Mouse (Mus musculus) bone marrow, adult 2 months (tissue): ENCODE data around the gene Ampd3. TPM values are rescaled to one million over a fixed set of nuclear protein-coding genes. Genes with fewer than 3 reads are reported as not detected.

ENCODE experiments used
- H3K27ac ChIP-seq: fragments of 200-500 bp; 2 replicates; pipeline ENCODE4 v1.5.1; 2012; ENCODE audit warnings: low read depth, mild to moderate bottlenecking, control low read depth, inconsistent platforms, low read length; ENCODE audit not compliant: control insufficient read depth, poor library complexity, insufficient read depth
- H3K4me1 ChIP-seq: fragments of 200-500 bp; 2 replicates; pipeline ENCODE4 v1.6.1; 2011; ENCODE audit warnings: low read length; ENCODE audit not compliant: control insufficient read depth, insufficient read depth
- H3K4me3 ChIP-seq: fragments of 200-500 bp; replicated peaks from 2 replicates; pipeline ENCODE3; 2011; ENCODE audit warnings: mild to moderate bottlenecking, low read depth, low read length, control low read depth; ENCODE audit not compliant: control insufficient read depth
- CTCF ChIP-seq: fragments of 200-500 bp; IDR thresholded peaks from 2 replicates; pipeline ENCODE4 v1.5.1; 2011; ENCODE audit warnings: low read length, control low read depth; ENCODE audit not compliant: control insufficient read depth, insufficient read depth
- POLR2A ChIP-seq: fragments of 200-500 bp; IDR thresholded peaks from 2 replicates; pipeline ENCODE4 v1.6.1; 2011; ENCODE audit warnings: low read depth, mild to moderate bottlenecking, control low read depth, low read length, borderline replicate concordance; ENCODE audit not compliant: control insufficient read depth
- WGBS: fragments of 180-500 bp; shearing (Covaris S2); methylation state at CpG from one replicate; pipeline ENCODE4 v1.1.7; 2018; 5-methylcytosine and 5-hydroxymethylcytosine counted together
- polyA plus RNA-seq: library from polyadenylated mRNA; stranded (reverse); fragments of >200 nt; gene quantifications from 2 replicates; pipeline ENCODE4 v1.2.4, GENCODE M21; 2011; ENCODE audit warnings: low replicate concordance; ENCODE audit not compliant: missing spikeins, insufficient read depth, insufficient read length

Ampd3 gene
- polyA plus RNA-seq, 1 experiment = 36.5 TPM

GRCm38 (mm10) chr7:110773204-110774002, 5.4 kb downstream of the Ampd3 start:
- TF ChIP-seq CTCF (no peak), POLR2A (peak; percentile 48)
- H3K4me3 ChIP-seq = peak overlapping the region; percentile 72
- peaks cover 22% of the 10 kb centered on the region for H3K4me1 ChIP-seq
- 23% methylated on average over 14 of the region's 14 CpGs for WGBS
- H3K27ac ChIP-seq = peak overlapping the region; percentile 88

GRCm38 (mm10) chr7:110774077-110774476, 6.1 kb downstream of the Ampd3 start:
- Histone ChIP-seq H3K4me3 (peak overlapping the region; percentile 72), H3K27ac (peak overlapping the region; percentile 88), H3K4me1 (peaks cover 22% of the 10 kb centered on the region)
- 69% methylated on average over 1 of the region's 1 CpGs for WGBS
- TF ChIP-seq CTCF (no peak), POLR2A (peak; percentile 45)

DNA sequence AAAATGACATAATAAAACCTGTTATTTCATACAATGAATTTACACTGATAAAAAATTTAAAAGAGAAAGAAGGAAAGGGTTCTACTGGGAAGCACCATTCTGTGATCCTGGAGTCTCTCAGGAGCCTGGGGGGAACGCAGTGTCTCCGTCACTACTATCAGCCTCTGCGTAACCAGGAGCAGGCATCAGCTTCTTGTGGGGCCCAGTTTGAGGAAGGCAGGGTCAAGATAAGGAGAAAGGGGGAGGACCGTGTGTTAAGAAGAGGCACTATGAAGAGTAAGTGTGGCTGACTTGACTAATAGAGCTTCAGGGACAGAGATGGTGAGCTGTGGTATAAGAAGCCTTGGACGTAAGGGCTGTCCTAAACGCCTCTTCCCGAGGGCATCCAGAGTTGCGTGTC, 6.7 kb downstream of the Ampd3 start:
- WGBS = 64% methylated on average over 8 of the region's 8 CpGs
- H3K27ac ChIP-seq = peak overlapping the region; percentile 74; the same call in 1 of the 2 replicates
- H3K4me3 ChIP-seq = peak overlapping the region; percentile 79
- no peak for TF ChIP-seq CTCF
- TF ChIP-seq POLR2A = peak; percentile 58; the same call in 1 of the 2 replicates
- H3K4me1 ChIP-seq = peaks cover 22% of the 10 kb centered on the region

DNA sequence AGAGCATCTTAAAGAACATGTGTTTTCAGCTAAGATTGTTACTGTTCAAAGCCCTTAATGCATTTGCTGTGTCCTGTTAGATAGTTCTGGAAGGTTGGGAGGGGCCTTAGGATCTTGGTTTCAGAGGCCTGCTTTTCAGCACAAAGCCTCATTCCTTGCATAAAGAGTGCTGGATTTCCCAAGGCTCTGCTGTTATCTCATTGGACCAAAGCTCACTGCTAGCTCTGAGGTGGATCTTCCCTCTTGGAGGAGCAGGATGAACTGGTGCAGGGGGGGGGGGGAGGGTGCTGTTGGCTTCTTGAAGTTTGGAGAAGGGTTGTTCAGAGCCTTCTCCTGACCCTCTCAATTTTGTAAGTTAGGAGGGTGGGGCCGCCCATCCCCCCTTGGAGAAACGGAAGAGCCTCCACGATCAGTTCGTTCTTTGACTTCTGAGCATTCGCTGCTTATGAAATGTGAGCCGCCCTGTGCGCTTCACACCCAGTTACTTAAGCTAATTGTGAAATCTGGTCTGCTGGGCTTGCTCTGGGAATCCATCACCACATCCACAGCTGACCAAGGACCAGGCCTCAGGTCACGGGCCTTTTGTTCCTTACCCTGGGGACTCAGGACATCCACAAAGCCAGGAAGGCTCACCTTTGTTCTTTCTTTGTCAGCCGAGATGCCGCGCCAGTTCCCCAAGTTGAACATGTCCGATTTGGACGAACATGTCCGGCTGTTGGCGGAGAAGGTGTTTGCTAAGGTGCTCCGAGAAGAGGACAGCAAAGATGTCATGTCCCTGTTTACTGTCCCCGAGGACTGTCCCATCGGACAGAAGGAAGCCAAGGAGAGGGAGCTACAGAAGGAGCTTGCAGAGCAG, 9.4 kb downstream of the Ampd3 start:
- TF ChIP-seq CTCF (no peak), POLR2A (no peak)
- Histone ChIP-seq H3K4me3 (peak overlapping the region; percentile 59), H3K4me1 (peaks cover 18% of the 10 kb centered on the region)

DNA sequence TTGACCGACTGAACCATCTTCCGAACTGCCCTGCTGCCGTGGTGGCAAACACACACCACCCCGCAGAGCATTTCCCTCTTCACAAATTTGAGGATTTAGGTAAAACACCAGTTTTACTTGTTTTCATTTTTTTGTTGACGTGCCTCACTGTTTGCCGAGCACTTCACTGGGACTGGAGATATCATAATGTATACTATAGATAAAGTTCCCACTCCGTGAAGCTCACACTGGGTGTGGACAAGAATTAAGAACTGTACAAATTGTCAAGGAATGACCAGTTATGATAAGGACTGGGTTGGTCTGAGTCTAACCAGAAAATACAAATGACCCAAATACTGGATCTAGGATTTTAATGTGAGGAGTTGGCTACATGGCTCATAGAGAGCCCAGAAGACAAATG, 10.9 kb downstream of the Ampd3 start:
- TF ChIP-seq CTCF (no peak), POLR2A (no peak)
- 76% methylated on average over 7 of the region's 7 CpGs for WGBS
- Histone ChIP-seq H3K4me1 (peaks cover 14% of the 10 kb centered on the region; the same call in 1 of the 2 replicates), H3K4me3 (peak overlapping the region; percentile 17), H3K27ac (peak overlapping the region; percentile 82)

More for the DNA sequence above, 9.4 kb downstream of the Ampd3 start:
- peak overlapping the region; percentile 82 for H3K27ac ChIP-seq
- 68% methylated on average over 18 of the region's 18 CpGs for WGBS

DNA sequence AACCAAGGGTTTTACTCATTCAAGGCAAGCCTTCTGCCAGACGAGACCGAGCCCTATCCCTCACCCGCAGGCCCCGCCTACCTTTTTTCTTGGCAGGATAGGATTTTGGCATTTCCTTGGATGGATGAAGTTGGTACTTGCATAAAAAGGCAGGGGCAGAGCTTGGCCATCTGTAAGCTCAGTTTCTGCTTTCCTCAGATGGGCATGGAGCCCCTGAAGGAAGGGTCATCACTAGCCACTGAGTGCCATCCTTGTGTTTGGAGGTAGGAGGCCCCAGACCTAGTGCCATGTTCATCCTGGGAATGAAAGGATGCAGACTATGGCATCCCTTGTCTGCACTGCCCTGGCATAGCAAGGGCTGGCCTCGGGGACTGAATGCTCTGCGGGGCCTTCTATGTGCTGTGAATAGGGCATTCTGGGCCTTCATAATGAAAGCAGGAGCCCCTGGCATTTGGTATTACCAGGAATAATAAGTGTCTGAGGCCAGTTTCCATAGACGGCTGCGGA, 11.7 kb downstream of the Ampd3 start:
- TF ChIP-seq CTCF (no peak), POLR2A (no peak)
- peak overlapping the region; percentile 64 for H3K27ac ChIP-seq
- 89% methylated on average over 8 of the region's 8 CpGs for WGBS
- H3K4me1 ChIP-seq = peaks cover 14% of the 10 kb centered on the region; the same call in 1 of the 2 replicates
- no peak overlapping the region for H3K4me3 ChIP-seq

DNA sequence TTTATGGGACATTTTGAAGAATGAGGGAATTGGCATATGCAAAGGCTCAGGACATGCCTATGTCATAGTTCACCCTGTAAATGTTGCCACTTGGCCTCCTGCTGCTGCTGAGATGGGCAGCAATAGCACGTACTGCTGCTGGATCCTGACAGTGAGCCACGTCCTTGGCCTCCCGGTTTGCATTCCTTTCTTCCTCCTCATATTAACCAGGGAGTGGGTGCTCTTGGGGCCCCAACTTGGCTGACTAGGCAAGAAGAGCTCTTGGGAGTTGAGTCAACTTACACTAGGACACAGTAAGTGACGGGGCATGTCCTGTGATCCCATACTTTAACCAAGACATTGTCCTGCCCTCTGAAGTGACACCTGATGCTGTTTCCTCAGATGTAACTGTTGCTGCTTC, 12.5 kb downstream of the Ampd3 start:
- TF ChIP-seq CTCF = no peak
- TF ChIP-seq POLR2A = no peak
- 88% methylated on average over 4 of the region's 4 CpGs for WGBS
- Histone ChIP-seq H3K4me3 (no peak overlapping the region), H3K4me1 (peaks cover 12% of the 10 kb centered on the region; the same call in 1 of the 2 replicates), H3K27ac (peak overlapping the region; percentile 23)
